Mouse (Mus musculus): Measurements from ENCODE around the gene Gm20814. TPM values are rescaled to one million over a fixed set of nuclear protein-coding genes. Genes with fewer than 3 reads are reported as not detected.
"Not testable (repeated sequence)": the region's sequence is repeated elsewhere in the genome, so short reads cannot be mapped to it uniquely, and the experiment has no call there.

The Gm20814 gene
- not detected in 2 replicates for polyA plus RNA-seq (2014; fragmentation: Nextera tagmentation; extraction: Ambion mirVana)

DNA sequence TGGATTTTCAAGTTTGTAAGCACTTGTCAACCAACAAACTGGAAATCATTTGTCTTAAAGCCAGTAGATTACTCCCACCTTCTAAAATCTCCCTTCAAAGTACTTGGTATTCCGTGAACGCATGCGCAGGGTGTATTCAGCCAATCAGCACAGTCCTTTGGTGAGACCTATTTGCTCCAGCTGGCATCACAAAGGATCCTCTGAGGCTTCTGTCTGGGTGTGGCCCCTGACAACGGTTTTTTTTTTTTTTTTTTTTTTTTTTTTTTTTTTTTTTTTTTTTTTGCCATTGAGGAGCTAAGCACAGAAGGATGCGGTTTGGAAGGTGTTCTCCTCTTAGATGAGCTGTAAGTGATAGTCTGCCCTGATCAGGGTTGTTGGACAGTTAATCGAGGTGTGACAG lies at the start of gene Gm20814:
Gene Gm20814 (plus strand): TSS at position 301 of the 400 bp plus-strand sequence.
- H3K4me3 ChIP-seq (ENCODE audit: low read depth, low read length); H3K27ac ChIP-seq (ENCODE audit: low read depth, low read length); H3K9me3 ChIP-seq (ENCODE audit: control insufficient read depth, low read length); H3K27me3 ChIP-seq (ENCODE audit: control insufficient read depth, insufficient read depth, low read length); ATAC-seq (ENCODE audit: low FRiP score); H3K4me1 ChIP-seq (replicated peaks; ENCODE audit: control insufficient read depth, insufficient read depth, low read length); H3K36me3 ChIP-seq (ENCODE audit: control insufficient read depth, insufficient read depth, low read length); DNase-seq (ENCODE audit: low spot score); H3K4me2 ChIP-seq (replicated peaks; ENCODE audit: low read depth, low read length); H3K9ac ChIP-seq (ENCODE audit: low read depth, low read length): not testable (repeated sequence)
- WGBS = no CpG with 5 or more reads among the region's 6 CpGs
